Mouse (Mus musculus) megakaryocyte, embryonic 14.5 days (primary cell): ENCODE measurements around the gene Clcnka. TPM values are rescaled to one million over a fixed set of nuclear protein-coding genes. Genes with fewer than 3 reads are reported as not detected.

Experiments
- H3K27me3 ChIP-seq: replicated peaks from 2 replicates; pipeline ENCODE3; 2012; ENCODE audit warnings: inconsistent platforms
- H3K36me3 ChIP-seq: replicated peaks from 2 replicates; pipeline ENCODE3; 2012; ENCODE audit warnings: low read length, inconsistent platforms, mixed read lengths
- H3K4me1 ChIP-seq: 2 replicates; pipeline ENCODE4 v1.6.1; 2012; ENCODE audit warnings: inconsistent platforms
- H3K4me3 ChIP-seq: replicated peaks from 2 replicates; pipeline ENCODE3; 2012; ENCODE audit warnings: moderate library complexity, mild to moderate bottlenecking, inconsistent platforms
- H3K9me3 ChIP-seq: 2 replicates; pipeline ENCODE4 v1.6.1; 2012; ENCODE audit warnings: inconsistent platforms
- FLI1 ChIP-seq: IDR thresholded peaks from 2 replicates; pipeline ENCODE4 v1.6.1; 2012; ENCODE audit warnings: low read length, inconsistent platforms, mixed read lengths
- GATA1 ChIP-seq: IDR thresholded peaks from 3 replicates; pipeline ENCODE4 v1.6.1; 2012; ENCODE audit warnings: mixed read lengths, low read length, inconsistent platforms, borderline replicate concordance
- polyA plus RNA-seq: library from polyadenylated mRNA; stranded (reverse); fragments of >175 nt; gene quantifications from 2 replicates; pipeline ENCODE4 v1.2.3, GENCODE M21; 2012; ENCODE audit warnings: low replicate concordance; ENCODE audit not compliant: insufficient read depth

Gene Clcnka
- polyA plus RNA-seq, 1 experiment: not detected

DNA sequence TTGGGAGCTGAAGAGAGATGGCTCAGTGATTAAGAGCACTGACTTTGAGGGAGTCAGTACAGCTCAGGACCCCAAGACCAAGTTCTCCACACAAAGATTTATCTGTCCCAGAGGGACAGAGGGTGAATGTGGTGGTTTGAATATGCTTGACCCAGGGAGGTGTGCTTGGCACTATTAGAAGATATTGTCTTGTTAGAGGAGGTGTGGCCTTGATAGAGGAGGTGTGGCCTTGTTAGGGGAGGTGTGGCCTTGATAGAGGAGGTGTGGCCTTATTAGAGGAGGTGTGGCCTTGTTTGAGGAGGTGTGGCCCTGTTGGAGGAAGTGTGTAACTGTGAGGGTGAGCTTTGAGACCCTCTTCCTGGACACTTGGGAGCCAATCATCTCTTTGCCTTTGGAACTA is 40.7 kb downstream of the Clcnka start:
- peak overlapping the region; percentile 23 for H3K4me3 ChIP-seq
- peaks cover 19% of the 10 kb centered on the region for H3K4me1 ChIP-seq
- no peak for TF ChIP-seq FLI1
- TF ChIP-seq GATA1: no peak
- no peaks in the 10 kb centered on the region for H3K36me3 ChIP-seq
- peaks cover 63% of the 10 kb centered on the region for H3K27me3 ChIP-seq
- H3K9me3 ChIP-seq: peaks cover 18% of the 10 kb centered on the region

DNA sequence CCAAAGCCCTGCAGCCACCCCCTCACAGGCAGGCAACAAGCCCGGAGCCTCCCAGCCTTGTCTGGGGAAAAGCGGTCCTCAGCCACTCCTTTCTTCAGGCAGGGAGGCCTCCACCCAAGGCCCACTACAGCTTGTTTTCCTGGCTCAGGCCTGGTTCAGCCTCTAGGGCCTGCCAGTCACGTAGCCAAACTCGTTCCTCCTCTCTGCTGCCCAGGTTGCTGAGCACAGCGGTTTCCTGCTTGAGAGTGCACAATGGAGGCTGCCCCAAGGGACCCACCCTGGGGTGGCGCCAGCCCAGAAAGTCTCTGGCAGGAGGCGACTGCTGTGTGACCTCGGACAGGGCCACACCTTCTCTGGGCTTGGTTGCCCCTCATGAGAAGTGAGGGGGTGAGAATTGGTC is 44.7 kb downstream of the Clcnka start:
- Histone ChIP-seq H3K27me3 (peaks cover 62% of the 10 kb centered on the region), H3K4me1 (no peaks in the 10 kb centered on the region), H3K4me3 (no peak overlapping the region), H3K36me3 (no peaks in the 10 kb centered on the region), H3K9me3 (peaks cover 18% of the 10 kb centered on the region)
- no peak for TF ChIP-seq GATA1

DNA sequence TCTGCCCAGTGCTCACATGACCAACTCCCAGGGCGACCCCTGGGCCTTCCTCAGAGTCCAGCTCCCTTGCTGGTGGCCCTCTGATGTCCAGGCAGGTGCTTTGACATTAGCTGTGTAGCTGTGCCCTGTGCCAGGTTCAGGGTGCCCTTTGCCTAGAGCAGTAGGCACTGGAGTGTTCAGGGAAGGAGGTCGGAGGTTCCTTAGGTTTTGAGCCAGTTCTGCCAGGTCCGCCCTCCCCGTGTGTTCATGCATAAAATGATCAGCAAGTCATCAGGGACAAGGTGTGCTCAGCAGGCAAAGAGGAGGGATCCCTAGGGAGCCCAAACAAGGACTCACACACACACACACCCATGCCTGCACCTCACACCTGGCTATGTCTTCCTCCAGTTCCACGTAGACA is 45.5 kb downstream of the Clcnka start:
- Histone ChIP-seq H3K4me3 (no peak overlapping the region), H3K27me3 (peaks cover 66% of the 10 kb centered on the region), H3K4me1 (peaks cover 2% of the 10 kb centered on the region), H3K36me3 (no peaks in the 10 kb centered on the region), H3K9me3 (peaks cover 12% of the 10 kb centered on the region)
- TF ChIP-seq FLI1 (no peak), GATA1 (no peak)

- Histone ChIP-seq H3K27me3 (peaks cover 66% of the 10 kb centered on the region), H3K4me1 (peaks cover 11% of the 10 kb centered on the region), H3K9me3 (0 out of 2 replicates have a peak, but pooled peaks cover 4% of the 10 kb centered on the region), H3K36me3 (no peaks in the 10 kb centered on the region), H3K4me3 (no peak overlapping the region)
- no peak for TF ChIP-seq FLI1
- TF ChIP-seq GATA1: no peak
Measured at GRCm38 (mm10) chr4:141351972-141352371, 46.6 kb downstream of the Clcnka start.

DNA sequence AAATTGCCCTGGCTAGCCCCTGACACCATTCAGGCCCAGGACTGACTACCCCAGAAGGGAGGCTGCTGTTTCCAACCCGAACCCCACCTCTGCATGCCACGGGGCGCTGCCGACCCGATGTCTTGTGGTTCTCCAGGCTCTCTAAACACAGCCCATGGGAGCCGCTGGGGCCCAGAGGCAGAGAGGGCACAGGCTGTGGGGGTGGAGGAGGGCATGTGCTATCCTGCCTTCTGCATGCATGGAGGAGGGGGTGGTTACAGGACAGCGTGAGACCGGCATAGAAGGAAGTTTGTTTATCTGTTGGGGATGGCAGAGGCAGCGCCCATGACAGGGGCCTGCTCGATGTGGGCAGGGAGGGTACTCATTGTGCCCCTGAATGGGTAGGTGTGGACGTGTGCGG is 48.5 kb downstream of the Clcnka start:
- H3K4me1 ChIP-seq: peaks cover 11% of the 10 kb centered on the region
- no peak overlapping the region for H3K4me3 ChIP-seq
- H3K36me3 ChIP-seq: no peaks in the 10 kb centered on the region
- peaks cover 75% of the 10 kb centered on the region for H3K27me3 ChIP-seq
- peaks cover 11% of the 10 kb centered on the region for H3K9me3 ChIP-seq
- TF ChIP-seq FLI1 (no peak), GATA1 (no peak)

DNA sequence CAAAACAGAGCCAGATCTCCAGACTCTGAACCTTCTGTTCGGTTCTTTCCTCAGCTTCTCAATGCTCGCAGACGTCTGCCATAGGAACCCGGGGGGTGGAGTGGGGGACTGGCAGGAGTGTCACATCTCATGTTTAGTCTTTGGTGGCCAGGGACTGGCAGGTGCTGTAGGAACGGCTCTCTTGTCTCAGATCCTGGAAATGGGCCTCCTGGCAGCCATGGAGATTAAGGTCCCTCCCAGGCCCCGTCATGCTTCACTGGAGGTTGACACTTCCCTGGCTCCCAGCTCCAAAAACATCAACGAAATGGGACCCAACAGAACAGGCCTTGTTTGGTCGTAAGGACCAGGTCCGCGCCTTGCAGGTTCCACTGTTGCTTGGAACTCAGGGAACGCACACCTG is 49.9 kb downstream of the Clcnka start:
- Histone ChIP-seq H3K27me3 (peaks cover 78% of the 10 kb centered on the region), H3K9me3 (peaks cover 11% of the 10 kb centered on the region), H3K36me3 (no peaks in the 10 kb centered on the region), H3K4me3 (no peak overlapping the region), H3K4me1 (peaks cover 11% of the 10 kb centered on the region)
- TF ChIP-seq GATA1 (no peak), FLI1 (no peak)

- peaks cover 74% of the 10 kb centered on the region for H3K27me3 ChIP-seq
- H3K9me3 ChIP-seq: peaks cover 11% of the 10 kb centered on the region
- peaks cover 11% of the 10 kb centered on the region for H3K4me1 ChIP-seq
- H3K4me3 ChIP-seq: no peak overlapping the region
- H3K36me3 ChIP-seq: no peaks in the 10 kb centered on the region
- TF ChIP-seq GATA1: no peak
- TF ChIP-seq FLI1: no peak
Measured at GRCm38 (mm10) chr4:141347365-141347797, 51.1 kb downstream of the Clcnka start.

GRCm38 (mm10) chr4:141345219-141345618 is 53.3 kb downstream of the Clcnka start:
- TF ChIP-seq GATA1 (no peak), FLI1 (no peak)
- Histone ChIP-seq H3K4me1 (peaks cover 11% of the 10 kb centered on the region), H3K4me3 (no peak overlapping the region), H3K27me3 (peaks cover 74% of the 10 kb centered on the region), H3K36me3 (no peaks in the 10 kb centered on the region), H3K9me3 (peaks cover 11% of the 10 kb centered on the region)

DNA sequence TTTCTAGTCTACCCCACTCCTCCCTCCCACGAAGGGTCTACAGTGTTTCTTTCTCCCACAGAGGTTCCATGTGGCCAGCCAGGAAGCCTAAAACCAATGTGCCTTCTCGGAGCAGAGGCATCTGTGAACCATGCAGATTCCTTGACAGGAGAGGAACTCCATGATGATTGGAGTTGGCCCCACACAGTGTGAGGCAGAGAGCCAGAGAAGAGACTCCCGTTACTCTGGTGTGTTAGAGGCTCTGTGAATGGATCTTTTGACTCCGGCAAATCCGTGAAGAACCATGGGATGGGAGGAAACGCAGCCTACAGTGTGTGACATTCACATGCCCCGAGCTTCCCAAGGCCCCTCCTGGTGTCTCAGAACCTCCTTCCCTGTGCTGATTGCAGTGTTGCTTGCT is 55.0 kb downstream of the Clcnka start:
- Histone ChIP-seq H3K4me1 (peaks cover 11% of the 10 kb centered on the region), H3K27me3 (peaks cover 74% of the 10 kb centered on the region), H3K36me3 (no peaks in the 10 kb centered on the region), H3K9me3 (peaks cover 11% of the 10 kb centered on the region), H3K4me3 (no peak overlapping the region)
- no peak for TF ChIP-seq FLI1
- no peak for TF ChIP-seq GATA1

GRCm38 (mm10) chr4:141341477-141341876 is 57.0 kb downstream of the Clcnka start:
- no peak overlapping the region for H3K4me3 ChIP-seq
- H3K27me3 ChIP-seq: peaks cover 72% of the 10 kb centered on the region
- peaks cover 7% of the 10 kb centered on the region for H3K9me3 ChIP-seq
- no peaks in the 10 kb centered on the region; the same call in 1 of the 2 replicates for H3K4me1 ChIP-seq
- no peak for TF ChIP-seq GATA1
- TF ChIP-seq FLI1: no peak
- no peaks in the 10 kb centered on the region for H3K36me3 ChIP-seq

- TF ChIP-seq FLI1 (no peak), GATA1 (no peak)
- H3K36me3 ChIP-seq: no peaks in the 10 kb centered on the region
- H3K4me3 ChIP-seq: no peak overlapping the region
- H3K4me1 ChIP-seq: no peaks in the 10 kb centered on the region; the same call in 1 of the 2 replicates
- H3K27me3 ChIP-seq: peaks cover 80% of the 10 kb centered on the region
- no peaks in the 10 kb centered on the region for H3K9me3 ChIP-seq
Measured at GRCm38 (mm10) chr4:141338853-141339252, 59.7 kb downstream of the Clcnka start.
